Mouse (Mus musculus): ENCODE data around the gene Zmym4. TPM values are rescaled to one million over a fixed set of nuclear protein-coding genes. Genes with fewer than 3 reads are reported as not detected.
A peak's percentile ranks its signal among the peaks of the same experiment; 100 is the strongest.
"Not testable (repeated sequence)": the region's sequence is repeated elsewhere in the genome, so short reads cannot be mapped to it uniquely, and the experiment has no call there.

Zmym4 gene
- total RNA-seq, 2 experiments from 2014 or later = 41.8 to 51.8 TPM

DNA sequence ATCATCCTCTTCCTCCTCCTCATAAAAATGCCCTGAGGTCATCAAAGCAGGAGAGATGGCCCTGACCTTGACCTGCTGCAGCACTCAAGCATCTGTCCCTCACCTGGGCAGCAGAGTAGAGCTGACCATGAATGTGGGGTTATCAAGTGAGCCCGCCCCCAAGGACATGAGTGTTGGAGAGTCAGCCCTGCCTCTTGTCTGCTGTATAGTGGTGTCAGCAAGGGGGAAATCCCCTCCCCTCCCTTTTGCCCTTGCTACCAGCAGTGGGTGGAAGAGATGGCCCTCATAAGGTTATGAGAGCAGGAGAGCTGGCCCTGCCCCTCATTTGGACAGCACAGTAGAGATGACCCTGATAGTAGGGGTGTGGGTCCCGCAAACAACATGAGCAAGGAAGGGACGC is 10.5 kb downstream of the Zmym4 start:
- DNase-seq (ENCODE audit: low spot score in 2 of 2) = no peak
- intact Hi-C loops (cut with DNase I) = no loop called here

DNA sequence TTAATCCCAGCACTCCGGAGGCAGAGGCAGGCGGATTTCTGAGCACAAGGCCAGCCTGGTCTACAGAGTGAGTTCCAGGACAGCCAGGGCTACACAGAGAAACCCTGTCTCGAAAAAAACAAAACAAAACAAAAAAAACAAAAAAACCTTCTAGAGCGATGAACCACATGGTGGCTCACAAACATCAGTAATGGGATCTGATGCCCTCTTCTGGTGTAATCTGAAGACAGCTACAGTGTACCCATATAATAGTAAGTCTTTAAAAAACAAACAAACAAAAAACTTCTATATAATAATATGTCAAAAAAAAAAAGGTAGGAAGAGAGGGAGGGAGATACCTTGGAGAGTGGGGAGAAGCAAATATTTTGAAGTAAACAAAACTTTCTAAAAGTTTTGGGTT is 17.1 kb downstream of the Zmym4 start:
- DNase-seq (ENCODE audit: low spot score in 2 of 2); intact Hi-C loops (cut with DNase I): not testable (repeated sequence)

DNA sequence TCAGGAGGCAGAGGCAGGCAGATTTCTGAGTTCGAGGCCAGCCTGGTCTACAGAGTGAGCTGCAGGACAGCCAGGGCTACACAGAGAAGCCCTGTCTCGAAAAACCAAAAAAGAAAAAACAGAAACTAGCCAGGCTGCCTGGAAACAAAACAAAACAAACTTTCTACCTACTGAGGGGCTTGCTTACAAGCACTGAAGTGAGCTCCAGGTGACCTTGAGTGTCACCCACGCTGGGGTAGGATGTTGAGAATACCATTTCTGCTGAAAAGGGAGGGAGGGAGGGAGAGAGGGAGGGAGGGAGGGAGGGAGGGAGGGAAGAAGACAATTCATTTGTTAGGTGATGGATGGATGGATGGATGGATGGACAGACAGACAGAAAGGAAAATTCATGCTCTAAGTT is 24.5 kb downstream of the Zmym4 start:
- intact Hi-C loops (cut with DNase I) = no loop called here

DNA sequence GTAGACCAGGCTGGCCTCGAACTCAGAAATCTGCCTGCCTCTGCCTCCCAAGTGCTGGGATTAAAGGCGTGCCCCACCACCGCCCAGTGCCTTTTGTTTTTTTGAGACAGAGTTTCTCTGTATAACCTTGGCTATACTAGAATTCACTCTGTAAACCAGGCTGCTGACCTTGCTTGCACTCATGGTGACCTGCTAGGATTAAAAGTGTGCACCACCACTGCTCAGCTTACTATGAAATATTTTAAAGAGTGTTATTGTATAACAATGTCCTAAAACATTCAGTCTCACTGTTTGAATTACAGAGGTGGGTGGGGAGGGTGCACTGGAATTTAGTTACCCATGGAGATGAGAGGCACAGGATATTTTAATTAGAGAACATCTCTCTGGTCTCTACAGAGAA is 25.1 kb downstream of the Zmym4 start:
- intact Hi-C loops (cut with DNase I) = no loop called here
- DNase-seq (ENCODE audit: low spot score in 2 of 2) = no peak

More for the DNA sequence above, 24.5 kb downstream of the Zmym4 start:
- no peak for DNase-seq (ENCODE audit: low spot score in 2 of 2)

DNA sequence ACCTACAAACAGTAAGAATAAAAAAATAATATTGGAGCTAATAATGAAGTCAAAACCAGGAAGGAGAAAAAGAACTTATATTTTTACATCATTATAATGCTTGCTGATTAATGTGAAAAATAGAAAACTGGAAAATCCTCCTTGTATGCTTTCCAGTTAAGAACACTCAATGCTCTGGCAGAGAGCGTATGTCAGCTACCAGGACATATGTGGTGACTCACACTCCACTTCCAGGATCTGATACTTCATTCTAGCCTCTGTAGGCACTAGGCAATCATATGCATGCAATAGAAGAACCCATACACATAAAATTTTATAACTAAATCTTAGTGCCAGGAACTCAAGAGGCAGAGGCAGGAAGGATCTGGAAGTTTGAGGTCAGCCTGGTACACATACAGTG is 40.2 kb downstream of the Zmym4 start:
- intact Hi-C loops (cut with DNase I) = no loop called here
- DNase-seq (ENCODE audit: low spot score in 2 of 2) = peak in 1 of 2 experiments; percentile 39

DNA sequence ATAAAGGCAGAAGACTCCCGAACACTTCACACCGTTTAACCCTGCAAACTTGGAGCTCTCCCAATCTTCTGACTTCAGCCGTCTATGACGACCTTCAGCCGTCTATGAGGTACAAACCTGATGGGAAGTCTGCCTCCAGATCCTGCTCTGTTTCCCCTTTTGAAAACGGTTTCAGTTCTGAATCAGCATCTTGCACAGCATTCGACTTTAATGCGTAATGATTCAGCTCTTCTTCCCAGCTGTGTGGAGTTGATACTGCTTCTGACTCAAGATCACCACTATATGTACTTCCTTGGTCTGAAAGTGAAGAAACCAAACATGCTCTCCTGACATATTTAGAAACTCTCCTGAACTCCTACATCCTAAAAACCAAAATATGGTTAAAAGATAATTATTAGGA is 78.1 kb downstream of the Zmym4 start:
- intact Hi-C loops (cut with DNase I) = no loop called here
- DNase-seq (ENCODE audit: low spot score in 2 of 2) = peak in 1 of 2 experiments; percentile 22

DNA sequence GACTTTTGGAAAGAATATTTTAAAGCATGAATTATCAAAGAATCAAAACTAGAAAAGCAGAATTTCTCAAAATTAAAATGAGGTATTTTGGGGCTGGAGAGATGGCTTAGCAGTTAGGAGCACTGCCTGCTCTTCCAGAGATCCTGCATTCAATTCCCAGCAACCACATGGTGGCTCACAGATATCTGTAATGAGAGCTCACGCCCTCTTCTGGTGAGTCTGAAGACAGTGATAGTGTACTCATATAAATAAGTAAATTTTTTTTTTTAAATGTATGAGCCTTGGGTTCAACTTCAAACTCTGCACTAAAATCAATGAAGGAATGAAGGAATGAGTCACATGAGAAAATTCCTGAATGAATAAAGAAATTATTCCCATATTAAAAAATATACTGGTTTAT is 82.0 kb downstream of the Zmym4 start:
- intact Hi-C loops (cut with DNase I) = no loop called here
- no peak for DNase-seq (ENCODE audit: low spot score in 2 of 2)

DNA sequence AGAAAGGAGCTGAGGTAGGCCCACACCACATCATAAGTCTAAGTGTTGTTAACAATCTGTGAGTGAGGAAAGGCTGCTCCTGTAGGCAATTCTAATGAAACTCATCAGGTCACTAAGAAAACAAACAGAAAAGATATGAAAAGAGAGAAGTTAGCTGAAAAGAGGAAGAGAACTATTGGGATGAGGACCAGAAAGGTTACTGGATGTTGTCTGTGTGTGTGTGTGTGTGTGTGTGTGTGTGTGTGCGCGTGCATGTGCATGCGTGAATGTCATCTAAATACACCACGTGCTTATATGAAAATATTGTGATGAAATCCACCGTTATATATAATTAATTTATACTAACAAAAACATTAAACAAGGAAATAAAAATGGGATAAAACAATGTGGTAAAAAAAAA is 84.3 kb downstream of the Zmym4 start:
- no peak for DNase-seq (ENCODE audit: low spot score in 2 of 2)

DNA sequence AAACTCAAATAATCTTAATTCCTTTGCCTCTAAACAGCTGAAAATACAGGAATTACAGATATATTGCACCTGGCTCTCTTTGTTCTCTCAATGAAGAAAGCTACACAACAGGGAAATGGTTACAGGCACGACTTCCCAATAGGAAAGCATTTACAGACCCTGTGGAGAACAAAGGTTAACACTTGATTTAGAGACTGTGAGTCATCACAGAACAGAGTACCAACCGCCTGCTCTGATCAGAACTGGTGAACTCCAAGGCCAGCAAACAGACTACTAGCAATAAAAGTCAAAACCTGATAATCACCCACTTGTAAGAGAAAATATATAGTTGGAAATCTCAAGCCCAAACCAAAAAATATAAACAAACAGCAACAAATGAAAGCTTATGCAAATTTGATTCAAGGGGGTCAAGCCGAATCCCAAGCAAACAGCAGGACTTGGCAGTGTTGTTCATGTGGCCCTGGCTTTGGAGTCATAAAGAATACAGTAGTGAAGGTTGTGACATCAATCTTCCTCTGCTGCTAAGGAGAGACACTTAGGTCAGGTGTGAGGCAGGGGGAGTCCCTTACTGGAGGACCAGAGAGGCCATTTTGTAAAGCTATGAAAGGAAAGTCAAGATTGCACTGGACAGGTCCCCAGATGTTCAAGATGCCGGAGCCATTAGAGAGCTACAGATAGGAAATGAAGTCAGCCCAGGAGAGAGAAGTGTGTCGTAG is 88.2 kb downstream of the Zmym4 start:
- intact Hi-C loops (cut with DNase I) = no loop called here
- DNase-seq (ENCODE audit: low spot score in 2 of 2) = no peak

More for the DNA sequence above, 84.3 kb downstream of the Zmym4 start:
- intact Hi-C loops (cut with DNase I) = no loop called here

DNA sequence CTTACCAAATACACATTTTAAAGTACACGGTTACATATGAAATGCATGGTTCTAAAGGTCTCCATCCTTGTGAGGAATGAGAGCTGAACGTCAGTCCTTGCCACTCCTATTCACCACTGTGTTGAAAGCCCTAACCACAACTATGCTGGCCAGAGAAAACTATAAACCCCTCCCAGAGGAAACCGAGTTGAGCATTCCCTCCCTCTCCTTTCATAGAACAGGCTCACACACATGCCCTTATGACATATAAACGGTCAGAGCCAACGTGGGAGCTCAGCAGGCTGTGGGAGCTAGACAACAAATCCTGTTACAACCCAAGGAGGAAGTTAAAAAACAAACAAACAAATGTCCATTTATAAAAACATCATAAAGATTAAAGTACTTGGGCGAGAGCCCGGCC is 95.2 kb downstream of the Zmym4 start:
- intact Hi-C loops (cut with DNase I) = no loop called here

DNA sequence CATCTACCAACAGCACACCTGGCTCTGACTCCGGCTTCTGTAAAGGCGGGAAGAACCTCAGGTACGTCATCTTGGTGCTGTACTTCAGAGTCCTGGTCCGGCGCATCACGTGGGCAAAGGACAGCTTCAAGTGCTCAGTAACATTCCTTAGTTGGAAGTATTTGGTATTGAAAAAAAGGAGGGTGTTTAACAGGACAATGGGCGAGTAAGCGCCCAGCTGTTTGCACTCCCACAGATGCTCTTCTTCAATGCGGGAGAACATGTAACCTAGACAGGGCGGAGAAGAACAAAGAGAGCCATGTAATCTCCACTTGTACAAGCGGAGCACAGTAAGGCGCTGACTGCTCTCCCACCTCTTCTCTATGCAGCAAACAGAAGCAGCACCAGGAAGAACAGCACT is 99.2 kb downstream of the Zmym4 start:
- no peak for DNase-seq (ENCODE audit: low spot score in 2 of 2)
- intact Hi-C loops (cut with DNase I) = no loop called here

More for the DNA sequence above, 95.2 kb downstream of the Zmym4 start:
- DNase-seq (ENCODE audit: low spot score in 2 of 2) = no peak

DNA sequence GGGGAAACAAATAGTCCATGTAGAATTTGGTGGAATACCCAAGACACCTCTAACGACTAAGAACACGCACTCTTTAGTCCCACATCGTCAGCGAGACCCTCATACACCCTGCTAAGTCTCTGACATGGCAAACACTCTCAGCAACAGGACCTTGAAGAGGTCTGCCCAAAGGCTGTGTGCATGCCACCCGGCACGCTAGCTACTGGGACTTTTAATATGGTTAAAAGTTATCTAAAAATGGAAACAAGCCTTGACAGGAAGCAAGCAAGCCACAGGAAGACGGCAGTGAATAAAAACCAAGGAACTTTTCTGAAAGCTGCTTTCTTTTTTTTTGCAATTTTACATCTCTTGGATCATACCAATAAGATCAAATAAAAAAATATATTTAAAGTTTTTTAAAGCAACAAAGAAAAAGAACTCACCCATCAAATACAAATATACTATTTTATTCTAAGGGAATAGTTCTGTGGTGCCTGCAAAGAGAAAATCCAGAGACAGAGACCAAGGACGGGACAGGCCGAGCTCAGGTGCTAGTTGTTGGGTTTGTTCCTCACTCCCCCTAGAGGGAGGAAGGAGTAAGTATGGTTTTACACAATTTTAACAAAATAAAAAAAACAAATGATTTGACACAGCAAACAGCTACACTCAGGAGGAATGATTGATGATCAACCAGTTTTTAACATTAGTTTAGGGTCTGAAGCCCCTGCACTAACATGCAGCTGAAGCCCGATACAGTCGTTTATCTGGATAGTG is 106.2 kb downstream of the Zmym4 start:
- intact Hi-C loops (cut with DNase I) = no loop called here
- no peak for DNase-seq (ENCODE audit: low spot score in 2 of 2)

DNA sequence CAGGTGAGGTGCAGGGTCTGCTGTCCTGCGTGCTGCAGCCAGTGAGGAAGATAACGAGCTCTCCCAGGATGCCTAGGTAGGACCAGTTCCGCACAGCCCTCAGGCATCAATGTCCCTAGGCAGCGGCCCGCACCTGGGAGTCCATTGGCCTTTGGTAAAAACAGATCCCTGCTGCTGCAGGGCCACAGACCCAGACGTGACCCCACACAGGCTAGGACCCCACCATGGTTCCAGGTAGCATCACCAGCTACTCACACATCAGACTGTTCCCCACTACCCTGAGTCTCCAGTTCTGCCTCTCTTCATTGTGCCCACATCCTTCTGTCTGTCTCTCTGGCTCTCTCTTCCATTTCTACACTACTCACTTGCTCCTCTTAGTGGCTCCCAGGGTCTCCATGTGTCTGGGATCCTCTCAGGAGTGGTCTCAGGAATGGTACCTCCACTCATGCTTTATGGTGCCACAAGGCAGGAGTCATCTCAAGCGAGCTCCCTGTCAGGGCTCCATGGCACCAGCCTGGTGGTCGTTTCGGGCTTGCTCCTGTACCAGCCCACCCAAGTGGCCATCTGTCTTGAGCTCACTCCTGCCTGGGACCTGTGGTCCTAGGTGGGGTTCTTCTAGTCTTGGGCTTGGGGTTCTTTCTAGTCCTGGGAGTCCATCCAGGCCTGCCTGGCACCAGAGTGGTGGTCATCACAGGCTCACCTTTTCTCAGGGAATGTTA is 107.5 kb downstream of the Zmym4 start:
- intact Hi-C loops (cut with DNase I) = no loop called here
- no peak for DNase-seq (ENCODE audit: low spot score in 2 of 2)

DNA sequence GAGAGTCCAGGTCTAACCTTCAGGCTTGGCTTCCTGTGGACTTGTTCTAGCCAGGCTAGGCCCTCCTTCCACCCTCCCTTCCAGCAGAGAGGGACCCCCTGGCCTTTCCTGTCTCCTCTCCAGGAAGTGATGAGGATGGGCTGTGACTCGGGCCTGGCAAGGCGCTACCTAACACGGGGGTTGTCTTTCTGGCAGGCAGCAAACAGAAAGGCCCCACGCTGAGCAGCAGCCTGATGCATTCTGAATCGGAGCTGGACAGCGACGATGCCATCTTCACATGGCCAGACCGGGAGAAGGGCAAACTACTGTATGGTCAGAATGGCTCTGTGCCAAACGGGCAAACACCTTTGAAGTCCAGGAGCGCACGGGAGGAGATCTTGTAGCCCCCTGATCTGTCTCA is 115.0 kb downstream of the Zmym4 start:
- intact Hi-C loops (cut with DNase I) = no loop called here
- DNase-seq (ENCODE audit: low spot score in 2 of 2) = no peak

DNA sequence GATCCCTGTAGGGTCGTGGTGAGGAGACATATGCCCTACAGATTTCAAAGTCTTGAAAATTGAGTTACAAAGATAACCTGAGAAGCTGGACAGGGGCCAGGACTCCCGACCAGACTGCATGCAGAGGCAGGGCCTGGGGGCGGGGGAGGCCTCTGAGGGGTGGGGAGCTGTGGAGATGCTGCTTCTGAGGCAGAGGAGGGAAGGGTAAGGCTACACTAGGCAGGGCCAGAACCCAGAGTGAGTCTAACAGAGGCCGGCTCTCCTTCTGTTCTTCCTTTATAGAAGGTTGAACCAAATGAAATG is 117.2 kb downstream of the Zmym4 start:
- no peak for DNase-seq (ENCODE audit: low spot score in 2 of 2)
- intact Hi-C loops (cut with DNase I) = no loop called here

DNA sequence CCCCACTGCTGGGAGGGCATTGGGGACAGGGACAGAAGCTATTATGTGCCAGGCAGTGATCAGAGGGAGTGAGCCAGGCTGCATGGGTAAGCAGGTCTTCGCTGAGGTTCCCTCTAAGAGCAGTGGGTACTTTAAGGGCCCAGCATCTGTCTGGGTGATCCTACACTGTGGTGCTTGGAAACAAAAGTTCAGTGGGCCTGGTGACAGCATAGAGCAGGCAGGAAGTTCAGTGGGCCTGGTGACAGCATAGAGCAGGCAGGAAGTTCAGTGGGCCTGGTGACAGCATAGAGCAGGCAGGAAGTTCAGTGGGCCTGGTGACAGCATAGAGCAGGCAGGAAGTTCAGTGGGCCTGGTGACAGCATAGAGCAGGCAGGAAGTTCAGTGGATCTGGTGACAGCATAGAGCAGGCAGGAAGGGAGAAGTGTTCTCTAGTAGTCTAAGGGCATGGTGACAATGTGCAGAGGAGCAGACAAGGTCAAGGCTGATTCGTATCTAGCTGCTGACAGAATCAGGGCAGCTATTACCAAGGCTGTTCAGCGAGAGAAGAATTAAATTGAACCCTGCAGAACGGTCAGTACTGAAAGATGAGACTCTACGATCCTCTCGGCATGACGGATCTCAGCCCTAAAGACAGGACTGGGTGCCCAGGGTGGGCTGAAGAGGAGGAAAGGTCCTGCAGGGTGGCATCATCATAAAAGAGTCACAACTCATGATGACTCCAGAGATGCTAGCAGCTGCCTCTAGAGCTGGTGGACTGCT is 117.7 kb downstream of the Zmym4 start:
- intact Hi-C loops (cut with DNase I) = no loop called here

DNA sequence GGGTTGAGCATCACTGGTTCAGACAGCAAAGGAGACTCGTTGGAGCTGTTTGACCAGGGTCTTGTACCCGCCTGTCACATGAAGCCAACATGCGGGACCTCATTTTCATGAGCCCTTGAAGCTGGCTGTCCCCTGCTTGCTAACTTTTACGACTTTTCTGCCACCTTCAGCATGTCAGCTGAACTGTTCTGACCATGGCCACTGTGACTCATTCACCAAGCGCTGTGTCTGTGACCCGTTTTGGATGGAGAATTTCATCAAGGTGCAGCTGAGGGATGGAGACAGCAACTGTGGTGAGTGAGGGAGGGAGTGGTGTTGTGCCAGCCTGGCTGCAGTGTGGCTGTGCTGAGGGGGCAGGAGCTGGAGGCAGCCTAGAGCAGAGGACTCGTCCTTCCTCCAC is 121.0 kb downstream of the Zmym4 start:
- intact Hi-C loops (cut with DNase I) = no loop called here
- DNase-seq (ENCODE audit: low spot score in 2 of 2) = peak in 1 of 2 experiments; percentile 38

More for the DNA sequence above, 117.7 kb downstream of the Zmym4 start:
- DNase-seq (ENCODE audit: low spot score in 2 of 2) = no peak

DNA sequence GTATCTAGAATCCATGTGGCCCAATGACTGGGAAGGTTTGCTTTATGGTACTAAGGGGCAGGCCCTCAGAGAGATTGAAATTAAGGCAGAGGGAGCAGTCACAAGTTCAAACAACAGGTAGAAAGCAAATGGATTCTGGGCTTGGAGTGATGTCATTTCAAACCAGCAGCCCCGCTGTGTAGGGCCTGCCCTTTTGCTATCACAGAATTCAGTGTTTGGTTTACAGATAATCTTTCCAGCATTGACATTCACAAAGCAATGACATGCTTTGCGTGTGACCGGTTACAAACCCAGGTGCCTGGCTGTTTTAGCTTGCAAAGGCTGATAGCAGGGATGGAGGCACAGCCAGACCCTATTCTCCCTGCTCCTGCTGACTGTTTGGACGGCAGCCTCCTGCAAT is 122.3 kb downstream of the Zmym4 start:
- DNase-seq (ENCODE audit: low spot score in 2 of 2) = no peak
- intact Hi-C loops (cut with DNase I) = no loop called here

DNA sequence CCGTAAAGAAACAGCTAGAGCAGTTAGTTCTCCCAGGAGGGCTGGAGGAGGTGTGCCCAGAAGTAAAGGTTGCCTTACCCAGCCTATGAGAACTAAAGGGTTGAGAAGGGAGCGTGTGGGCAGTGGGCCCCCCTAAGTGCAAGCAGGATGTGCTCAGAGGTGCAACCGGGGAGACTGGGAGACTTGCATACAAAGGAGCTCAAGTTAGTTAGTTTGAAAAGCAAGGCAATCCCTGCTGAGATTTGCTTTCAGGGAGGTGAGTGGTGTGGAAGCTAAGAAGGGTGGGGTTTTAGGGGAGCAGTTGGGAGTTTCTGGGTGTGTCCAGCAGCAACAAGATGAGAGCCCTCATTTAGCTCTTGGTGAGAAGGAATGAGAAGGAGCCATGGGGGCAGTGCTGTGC is 125.0 kb downstream of the Zmym4 start:
- no peak for DNase-seq (ENCODE audit: low spot score in 2 of 2)
- intact Hi-C loops (cut with DNase I) = no loop called here

DNA sequence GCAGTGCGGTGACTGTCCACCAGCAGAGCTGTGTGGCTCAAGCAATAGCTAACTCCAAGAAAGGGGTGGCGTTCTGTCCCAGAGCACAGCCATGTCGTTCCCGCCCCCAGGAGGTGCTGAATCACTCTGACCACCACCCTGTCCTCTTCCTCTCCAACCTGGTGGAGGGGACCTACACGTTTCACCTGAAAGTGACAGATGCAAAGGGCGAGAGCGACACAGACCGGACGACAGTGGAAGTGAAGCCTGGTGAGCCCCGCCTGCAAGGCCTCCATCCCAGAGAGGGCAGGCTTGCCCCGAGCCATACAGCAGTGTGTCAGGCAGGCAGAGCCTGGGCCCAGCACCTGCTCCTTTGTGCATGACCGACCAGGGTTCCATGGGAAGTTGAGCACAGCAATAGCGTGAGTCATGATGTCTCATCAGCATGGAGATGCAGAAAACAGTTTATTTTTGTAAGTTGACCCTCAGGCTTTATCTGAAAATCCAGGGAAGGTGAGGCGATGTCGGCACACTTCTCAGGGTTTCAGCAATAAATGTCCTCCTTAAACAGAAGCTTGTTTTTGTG is 126.9 kb downstream of the Zmym4 start:
- no peak for DNase-seq (ENCODE audit: low spot score in 2 of 2)
- intact Hi-C loops (cut with DNase I) = loop anchor here (1.0 to 2.0 kb wide), 3 partner anchors 88 to 285 kb away; partner anchors contain the start of genes AU040320, Clspn and Ncdn
